Mouse (Mus musculus) adrenal gland, adult 2 months (tissue): ENCODE data around the gene Paqr5. TPM values are rescaled to one million over a fixed set of nuclear protein-coding genes. Genes with fewer than 3 reads are reported as not detected.

Experiments
- DNase-seq: peaks from one replicate; pipeline ENCODE4 v3.0.0; 2021
- polyA plus RNA-seq: library from polyadenylated mRNA; depleted of rRNA; stranded (reverse); fragments of >200 nt; gene quantifications from 2 replicates; pipeline ENCODE4 v1.2.3, GENCODE M21; 2012; rRNA removed
- total RNA-seq, 2 experiments: library from RNA; stranded (reverse); gene quantifications; 2 replicates each; pipeline ENCODE4 v1.2.3; 2021

Gene Paqr5
- total and polyA plus RNA-seq, 3 experiments = 0.93 to 22.9 (median 16.3) TPM

DNA sequence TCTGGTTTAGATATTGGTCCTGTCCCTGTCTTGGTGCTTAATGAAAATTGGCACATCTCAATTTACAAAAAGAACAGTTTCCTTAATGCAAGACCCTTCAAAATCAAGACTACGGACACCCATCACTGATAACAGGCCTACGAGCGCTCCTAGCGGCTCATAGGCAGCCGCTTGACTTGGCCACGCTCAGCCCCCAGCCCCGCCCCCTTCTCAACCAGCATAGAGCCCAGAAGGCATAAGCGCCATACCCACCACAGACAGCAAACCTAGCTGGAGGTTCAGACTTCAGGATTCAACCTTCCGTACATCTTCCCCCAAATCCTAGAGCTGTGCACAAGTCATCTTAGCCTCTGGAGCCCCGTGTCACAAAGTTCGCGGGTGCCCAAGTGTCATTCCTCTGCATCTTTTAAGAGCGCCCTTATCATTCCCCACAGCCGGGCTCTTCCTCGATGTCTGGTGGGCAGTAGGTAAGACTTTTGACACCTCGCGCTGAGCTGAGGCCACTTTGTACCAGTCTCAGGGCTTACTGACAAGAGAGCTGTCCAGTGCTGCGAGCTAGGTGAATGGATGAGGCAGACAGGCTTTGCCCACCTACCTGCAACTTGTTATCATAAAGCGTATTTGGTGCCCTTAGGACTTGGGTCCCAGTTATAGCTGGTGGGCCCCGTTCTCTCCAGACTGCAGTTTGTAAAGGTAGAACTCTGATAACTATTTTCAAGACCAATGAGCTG lies 116.0 kb downstream of the Paqr5 start:
- no peak for DNase-seq

DNA sequence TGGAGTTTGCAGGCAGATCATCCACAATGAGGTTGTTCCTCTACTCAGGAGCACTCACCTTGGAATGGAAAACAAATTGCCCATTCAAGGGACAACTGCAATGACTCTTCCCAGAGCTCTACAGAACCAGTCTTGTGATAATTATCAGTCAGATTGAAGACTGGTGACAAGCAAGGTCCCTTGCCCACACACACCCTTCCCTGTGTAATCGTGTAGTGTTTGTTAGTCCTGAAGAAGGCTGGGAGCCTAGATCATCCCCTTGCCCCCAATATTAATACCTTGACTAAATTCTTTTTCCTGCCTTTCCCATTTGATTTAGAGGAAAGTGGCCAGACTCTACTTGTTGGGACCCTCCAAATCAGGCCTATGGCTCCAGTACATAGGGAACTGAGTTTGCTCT lies 117.0 kb downstream of the Paqr5 start:
- no peak for DNase-seq

DNA sequence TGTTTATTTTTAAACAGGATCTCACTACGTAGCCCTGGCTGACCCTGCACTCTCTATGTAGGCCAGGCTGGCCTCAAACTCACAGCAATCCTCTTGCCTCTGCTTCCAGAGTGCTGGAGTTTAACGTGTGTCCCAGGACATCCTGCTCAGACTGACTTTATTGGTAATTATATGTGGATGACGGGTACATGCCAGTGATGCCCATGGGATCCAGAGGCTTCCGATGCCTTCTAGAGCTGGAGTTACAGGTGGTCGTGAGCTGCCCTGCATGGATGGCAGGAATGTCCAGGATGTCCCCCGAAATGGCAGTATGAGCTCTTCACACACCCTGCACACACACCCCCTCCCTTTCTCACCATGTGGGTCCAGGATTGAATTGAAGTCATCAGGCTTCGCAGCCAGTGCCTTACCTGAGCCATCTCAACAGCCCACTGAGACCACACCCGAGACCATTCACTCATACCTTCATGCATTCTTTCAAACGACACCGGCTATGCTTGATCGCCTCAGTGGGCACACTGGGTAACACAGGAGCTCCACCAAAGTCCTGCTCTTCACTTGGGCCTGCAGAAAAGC lies 117.7 kb downstream of the Paqr5 start:
- DNase-seq = no peak

DNA sequence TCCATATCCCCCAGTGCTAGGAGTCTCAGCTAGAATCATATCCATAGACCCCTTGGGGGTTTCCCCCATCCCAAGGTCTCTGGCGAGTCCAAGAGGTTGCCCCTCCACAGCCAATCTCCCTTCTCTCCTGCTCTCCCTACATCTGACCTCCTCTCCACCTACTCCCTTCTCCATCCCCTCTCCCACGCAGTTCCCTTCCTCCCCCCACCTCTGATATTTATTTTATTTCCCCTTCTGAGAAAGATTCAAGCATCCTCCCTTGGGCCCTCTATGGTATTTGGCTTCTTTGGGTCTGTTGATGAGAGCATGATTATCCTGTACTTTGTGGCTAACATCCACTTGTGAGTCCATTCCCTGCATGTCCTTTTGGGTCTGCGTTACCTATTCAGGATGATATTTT lies 118.3 kb downstream of the Paqr5 start:
- no peak for DNase-seq

DNA sequence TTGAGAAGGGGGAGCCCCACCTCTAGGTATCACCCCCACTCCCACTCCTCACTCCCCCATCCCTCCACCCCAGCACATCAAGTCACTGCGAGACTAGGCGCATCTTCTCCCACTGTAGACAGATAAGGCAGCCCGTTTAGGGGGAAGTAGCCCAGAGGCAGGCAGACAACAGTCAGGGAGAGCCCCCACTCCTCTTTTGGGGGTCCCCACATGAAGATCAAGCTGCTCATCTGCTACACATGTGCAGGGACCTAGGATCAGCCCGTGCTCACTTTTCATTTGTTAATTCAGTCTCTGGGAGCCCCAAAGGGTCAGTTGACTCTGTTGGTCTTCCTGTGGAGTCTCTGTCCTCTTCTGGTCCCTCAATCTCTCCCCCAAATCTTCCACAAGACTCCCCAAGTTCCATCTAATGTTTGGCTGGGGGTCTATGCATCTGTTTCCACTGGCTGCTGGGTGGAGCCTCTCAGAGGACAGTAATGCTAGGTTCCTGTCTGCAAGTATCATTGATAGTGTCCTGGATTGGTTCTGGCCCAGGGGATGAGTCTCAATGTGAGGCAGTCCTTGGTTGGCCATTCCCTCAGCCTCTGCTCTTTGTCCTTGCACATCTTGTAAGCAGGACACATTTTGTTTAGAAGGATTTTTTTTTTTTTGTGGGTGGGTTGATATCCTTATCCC lies 118.9 kb downstream of the Paqr5 start:
- DNase-seq = no peak

DNA sequence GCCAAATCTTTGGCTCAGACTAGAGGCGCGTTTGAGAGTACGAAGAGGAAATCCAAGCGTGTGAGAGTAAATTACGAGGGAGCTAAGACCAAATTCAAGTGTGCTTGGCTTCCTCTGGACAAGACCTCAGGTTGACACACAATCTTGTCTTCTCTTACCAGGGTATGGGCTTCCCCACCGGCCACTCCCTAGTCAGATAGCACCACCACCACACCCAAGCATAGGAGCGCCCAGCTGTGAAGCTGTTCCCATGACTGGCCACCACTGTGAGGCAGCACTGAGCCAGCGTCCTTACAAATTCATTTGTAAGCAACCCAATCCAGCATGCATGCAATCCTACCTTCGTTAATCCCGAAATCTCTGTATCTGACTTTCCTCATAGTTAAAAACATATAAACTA lies 119.7 kb downstream of the Paqr5 start:
- DNase-seq = peak; percentile 36

DNA sequence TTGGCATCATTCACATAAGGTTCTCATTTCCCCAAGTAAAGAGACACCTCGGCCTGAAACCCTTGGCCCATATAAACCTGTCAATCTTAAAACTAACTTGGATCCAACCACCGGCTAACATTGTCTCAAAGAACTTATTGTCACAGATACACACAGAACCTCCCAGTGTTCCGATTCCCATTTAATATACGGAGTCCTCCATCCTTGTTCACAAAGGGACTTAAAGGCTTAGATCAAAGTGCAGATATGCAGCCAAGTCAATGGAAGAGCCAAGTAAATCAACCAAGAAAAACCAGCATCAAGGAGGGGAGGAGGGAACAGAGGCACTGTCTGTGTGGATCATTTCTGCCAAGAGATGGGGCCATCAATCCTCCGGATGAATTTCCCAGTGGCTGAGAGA lies 121.1 kb downstream of the Paqr5 start:
- DNase-seq = no peak

DNA sequence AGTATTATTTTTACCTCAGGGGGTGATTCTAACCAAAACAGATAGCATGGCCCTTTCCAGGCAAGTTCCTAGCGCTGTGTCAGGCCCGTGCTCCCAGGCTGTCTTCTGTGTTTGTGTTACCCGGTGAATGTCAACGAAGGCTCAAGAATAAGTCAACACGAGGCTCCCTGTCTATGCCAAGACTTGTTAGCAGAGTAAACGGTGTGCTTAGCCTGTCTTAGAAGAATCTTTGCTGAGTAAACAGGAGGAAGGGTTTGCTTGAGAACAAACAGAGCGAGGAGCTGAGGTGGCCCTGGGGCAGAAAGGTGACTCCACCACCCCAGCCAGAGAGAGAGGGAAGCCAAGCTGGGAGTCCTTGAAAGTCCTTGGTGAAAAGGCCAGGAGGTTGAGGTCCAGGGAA lies 122.5 kb downstream of the Paqr5 start:
- DNase-seq = no peak

Other genes with a start within 250 kb of the Paqr5 start
- 1,000 to 10,000 TPM; 2,277 to 2,466 TPM for gene Rplp1, start 112.3 kb downstream of the Paqr5 start, total RNA-seq
- 10,700 and 12,163 TPM in 2 replicates for gene Rplp1, start 112.3 kb downstream of the Paqr5 start, polyA plus RNA-seq
- gene Kif23, start 80.1 kb downstream of the Paqr5 start, total RNA-seq = 1 to 10 TPM; 1.7 to 6.1 TPM
- gene Kif23, start 80.1 kb downstream of the Paqr5 start, polyA plus RNA-seq = 0.31 and 0.37 TPM in 2 replicates
- 10 to 100 TPM; 31.2 to 52.0 TPM for gene Glce, start 95.8 kb upstream of the Paqr5 start, total RNA-seq
- 1.4 and 2.4 TPM in 2 replicates for gene Glce, start 95.8 kb upstream of the Paqr5 start, polyA plus RNA-seq